Mouse (Mus musculus): ENCODE results near the gene Cwc22.

- no peak for TF ChIP-seq CTCF (conservative IDR thresholded peaks at IDR 0.05; ENCODE audit: low read length)
- TF ChIP-seq NANOG (IDR thresholded peaks at IDR 0.05; ENCODE audit: borderline replicate concordance, low read length), result no peak
- no peak for TF ChIP-seq POU5F1 (IDR thresholded peaks at IDR 0.05; ENCODE audit: borderline replicate concordance, low read length)
Observed at GRCm38 (mm10) chr2:77880351-77880750, 65.8 kb downstream of the Cwc22 start.
